Mouse (Mus musculus) Patski (cell line): ENCODE data around the gene Ufc1. TPM values are rescaled to one million over a fixed set of nuclear protein-coding genes. Genes with fewer than 3 reads are reported as not detected.

ENCODE experiments used
- ATAC-seq: fragments of 100-300 bp; one replicate; pipeline ENCODE4 v1.8.0; 2021
- CTCF ChIA-PET: fragments of 350-600 bp; sonication (Branson Sonifier 250); formaldehyde crosslinking; loops from one replicate; lab custom pipeline; 2022; ENCODE audit warnings: inconsistent platforms; lab: Charles Lee
- POLR2A ChIA-PET: fragments of 350-600 bp; sonication (Branson Sonifier 250); formaldehyde crosslinking; loops from one replicate; lab custom pipeline; 2022; ENCODE audit warnings: antibody characterized with exemption, inconsistent platforms; lab: Charles Lee
- DNase-seq: peaks from one replicate; pipeline ENCODE4 v3.0.0-alpha.2; 2011; ENCODE audit warnings: low read depth, low spot score
- H3K27me3 ChIP-seq: fragments of 371-371 bp; one replicate; pipeline ENCODE4 v1.5.1; 2021
- CTCF ChIP-seq: fragments of 100-300 bp; IDR thresholded peaks from one replicate; pipeline ENCODE4 v1.5.1; 2021
- in situ Hi-C: fragments of 300-500 bp; cut with MboI; formaldehyde crosslinking; loops from 3 replicates; pipeline ENCODE4 v1.11.1; 2018; ENCODE audit warnings: low pct_unique_long_range_greater_than_20kb, mixed read lengths
- polyA plus RNA-seq: library from polyadenylated mRNA; unstranded; gene quantifications from one replicate; pipeline ENCODE4 v1.2.3, GENCODE M21; 2021

Gene Ufc1
- polyA plus RNA-seq, 1 experiment from 2014 or later = 117 TPM

DNA sequence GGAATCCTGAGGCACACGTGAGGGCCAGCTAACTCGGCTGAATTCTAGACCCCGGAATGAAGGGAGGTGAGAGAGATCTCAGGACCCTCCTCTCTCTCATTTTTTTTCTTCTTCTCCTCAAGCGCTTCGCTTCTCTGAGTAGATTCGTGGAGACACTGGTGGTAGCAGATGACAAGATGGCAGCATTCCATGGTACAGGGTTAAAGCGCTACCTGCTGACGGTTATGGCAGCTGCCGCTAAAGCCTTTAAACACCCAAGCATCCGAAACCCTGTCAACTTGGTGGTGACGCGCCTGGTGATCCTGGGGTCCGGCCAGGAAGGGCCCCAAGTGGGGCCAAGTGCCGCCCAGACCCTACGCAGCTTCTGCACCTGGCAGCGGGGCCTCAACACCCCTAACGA, 42.4 kb downstream of the Ufc1 start:
- no peak for ATAC-seq
- TF ChIP-seq CTCF = no peak
- H3K27me3 ChIP-seq = no peaks in the 10 kb centered on the region
- DNase-seq = no peak
- CTCF ChIA-PET = interaction anchor here (1.0 to 2.2 kb wide), 4 partner anchors 10 to 32 kb away, joined by 3 to 7 read pairs (median 6); partner anchors contain the start of gene Ppox
- POLR2A ChIA-PET = interaction anchor here (0.6 to 1.9 kb wide), 5 partner anchors 11 to 30 kb away, joined by 3 to 6 read pairs (median 5); partner anchors contain the start of genes B4galt3 and Fcer1g
- in situ Hi-C loops = loop anchor here (25.0 kb wide), 1 partner anchor 365 kb away; the partner anchor contains the start of genes Dusp12 and Gm26620

DNA sequence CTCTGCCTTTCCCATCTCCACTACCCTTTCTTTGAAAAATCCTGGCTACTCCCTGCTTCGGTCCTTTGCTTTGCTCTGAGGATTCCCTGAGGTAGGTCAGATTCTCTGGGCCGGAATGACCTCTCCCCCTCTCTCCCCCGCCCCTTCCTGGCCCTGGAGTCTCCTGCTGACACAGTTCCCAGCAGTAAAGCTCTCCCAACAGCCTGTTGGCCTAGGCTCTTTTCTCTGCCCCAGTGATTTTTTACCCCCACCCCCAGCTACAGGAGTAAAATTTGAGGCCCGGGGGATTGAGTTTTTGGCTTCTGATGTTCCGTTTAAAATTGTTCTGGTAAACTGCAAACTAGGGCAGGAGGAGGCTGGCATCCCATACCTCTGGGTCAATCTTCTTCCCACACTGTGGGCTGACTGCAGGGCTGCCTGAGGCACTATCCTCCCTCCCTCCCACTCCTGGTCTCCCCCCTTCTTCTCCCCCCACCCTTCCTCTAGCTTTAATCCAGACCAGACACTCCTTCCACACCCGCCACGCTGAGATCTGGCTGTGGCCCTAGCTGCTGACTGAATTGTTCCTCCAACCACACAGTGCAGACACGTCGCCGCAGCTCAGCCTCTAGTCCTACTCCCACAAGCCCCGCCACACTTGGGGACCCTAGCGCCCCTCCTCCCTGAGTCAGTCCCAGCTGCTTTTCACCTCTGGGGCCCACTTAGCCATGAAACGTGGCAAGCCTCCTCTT, 43.1 kb downstream of the Ufc1 start:
- ATAC-seq (no peak), DNase-seq (no peak)
- in situ Hi-C loops = loop anchor here (25.0 kb wide), 1 partner anchor 364 kb away; the partner anchor contains the start of genes Dusp12 and Gm26620
- no peak for TF ChIP-seq CTCF
- ChIA-PET POLR2A (interaction anchor here (0.6 to 1.9 kb wide), 5 partner anchors 12 to 29 kb away, joined by 3 to 6 read pairs (median 5); partner anchors contain the start of genes B4galt3 and Fcer1g), CTCF (interaction anchor here (0.9 to 2.2 kb wide), 6 partner anchors 11 to 140 kb away, joined by 3 to 7 read pairs (median 5); partner anchors contain the start of gene Ppox)
- no peaks in the 10 kb centered on the region for H3K27me3 ChIP-seq

DNA sequence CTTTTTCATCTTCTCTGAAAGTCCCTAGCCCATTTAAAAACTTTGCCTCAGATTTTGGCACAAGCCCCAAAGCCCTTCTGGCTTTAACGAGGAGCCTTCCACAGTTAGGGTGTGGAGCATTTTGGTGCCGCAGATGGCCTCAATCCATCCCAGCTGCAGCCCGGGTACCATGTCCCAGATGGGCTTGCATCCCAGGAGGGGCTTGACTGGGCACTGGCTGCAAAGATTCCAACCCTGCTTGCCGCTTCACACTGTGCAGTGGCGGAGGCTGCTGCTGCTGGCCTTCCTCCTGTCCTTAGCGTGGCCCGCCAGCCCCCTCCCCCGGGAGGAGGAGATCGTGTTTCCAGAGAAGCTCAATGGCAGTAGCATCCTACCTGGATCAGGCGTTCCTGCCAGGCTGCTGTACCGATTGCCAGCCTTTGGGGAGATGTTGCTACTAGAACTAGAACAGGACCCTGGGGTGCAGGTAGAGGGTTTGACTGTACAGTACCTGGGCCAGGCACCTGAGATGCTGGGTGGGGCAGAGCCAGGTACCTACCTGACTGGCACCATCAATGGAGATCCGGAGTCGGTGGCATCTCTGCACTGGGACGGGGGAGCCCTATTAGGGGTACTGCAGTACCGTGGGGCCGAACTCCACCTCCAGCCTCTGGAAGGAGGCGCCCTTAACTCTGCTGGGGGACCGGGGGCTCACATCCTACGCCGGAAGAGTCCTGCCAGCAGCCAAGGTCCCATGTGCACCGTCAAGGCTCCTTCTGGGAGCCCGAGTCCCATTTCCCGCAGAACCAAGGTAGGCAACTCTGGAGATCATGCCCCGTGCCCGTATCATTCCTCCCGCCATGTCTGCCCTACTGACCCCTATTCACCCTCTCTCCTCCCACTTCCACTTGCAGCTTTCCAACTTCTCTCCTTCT, 43.9 kb downstream of the Ufc1 start, which contains the start of gene Ndufs2:
Ndufs2 (minus strand) TSS at position 709 of the 914 bp plus-strand sequence.
- H3K27me3 ChIP-seq = no peaks in the 10 kb centered on the region
- POLR2A ChIA-PET = interaction anchor here (0.6 to 1.9 kb wide), 3 partner anchors 17 to 120 kb away, joined by 3 to 5 read pairs (median 5); partner anchors contain the start of genes B4galt3 and Fcer1g
- in situ Hi-C loops = loop anchor here (25.0 kb wide), 1 partner anchor 364 kb away; the partner anchor contains the start of genes Dusp12 and Gm26620
- DNase-seq (no peak), ATAC-seq (no peak)
- CTCF ChIA-PET = interaction anchor here (0.7 to 2.2 kb wide), 7 partner anchors 12 to 139 kb away, joined by 3 to 7 read pairs (median 4); partner anchors contain the start of gene Ppox
- no peak for TF ChIP-seq CTCF

DNA sequence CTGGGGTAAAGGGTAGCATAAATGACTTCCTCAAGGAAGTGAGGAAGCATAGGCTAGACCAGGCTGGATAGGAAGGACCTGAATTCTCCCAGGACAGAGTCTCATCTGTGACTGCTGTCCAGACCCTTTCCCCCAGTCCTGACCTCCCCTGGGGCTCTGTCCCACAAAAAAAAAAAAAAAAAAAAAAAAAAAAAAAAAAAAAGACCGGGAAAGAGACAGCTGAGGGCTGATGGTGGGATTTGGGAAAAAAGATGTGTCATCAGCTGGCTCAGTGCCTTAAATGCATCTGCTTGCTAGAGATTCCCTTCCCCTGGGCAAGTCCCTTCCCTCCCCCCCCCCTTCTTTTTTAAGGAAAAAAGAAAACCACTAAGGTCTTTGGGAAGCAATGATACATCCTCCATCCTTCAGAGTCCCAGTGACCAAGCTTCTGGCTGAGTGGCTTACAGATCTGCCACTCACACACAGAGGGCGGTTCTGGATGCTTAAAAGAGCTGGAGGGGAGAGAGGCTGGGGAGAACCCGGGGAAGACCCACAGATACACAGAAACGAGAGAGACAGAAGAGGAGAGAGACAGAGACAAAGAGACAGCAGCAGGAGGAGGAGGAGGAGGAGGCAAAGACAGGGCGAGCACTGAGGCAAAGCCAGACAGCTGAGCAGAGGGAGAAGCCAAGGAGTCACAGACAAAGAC, 44.8 kb downstream of the Ufc1 start, which contains the start of gene Adamts4:
Adamts4 (plus strand) TSS at position 509 of the 688 bp plus-strand sequence.
- peak; percentile 48 for ATAC-seq
- no peak for TF ChIP-seq CTCF
- ChIA-PET POLR2A (interaction anchor here (0.6 kb wide), 1 partner anchor 60 kb away, joined by 7 read pairs; no protein-coding TSS in a partner anchor), CTCF (interaction anchor here (0.7 to 1.1 kb wide), 2 partner anchors 12 to 131 kb away, joined by 3 read pairs; no protein-coding TSS in a partner anchor)
- DNase-seq = peak; percentile 68
- in situ Hi-C loops = loop anchor here (25.0 kb wide), 1 partner anchor 363 kb away; the partner anchor contains the start of genes Dusp12 and Gm26620
- H3K27me3 ChIP-seq = no peaks in the 10 kb centered on the region

DNA sequence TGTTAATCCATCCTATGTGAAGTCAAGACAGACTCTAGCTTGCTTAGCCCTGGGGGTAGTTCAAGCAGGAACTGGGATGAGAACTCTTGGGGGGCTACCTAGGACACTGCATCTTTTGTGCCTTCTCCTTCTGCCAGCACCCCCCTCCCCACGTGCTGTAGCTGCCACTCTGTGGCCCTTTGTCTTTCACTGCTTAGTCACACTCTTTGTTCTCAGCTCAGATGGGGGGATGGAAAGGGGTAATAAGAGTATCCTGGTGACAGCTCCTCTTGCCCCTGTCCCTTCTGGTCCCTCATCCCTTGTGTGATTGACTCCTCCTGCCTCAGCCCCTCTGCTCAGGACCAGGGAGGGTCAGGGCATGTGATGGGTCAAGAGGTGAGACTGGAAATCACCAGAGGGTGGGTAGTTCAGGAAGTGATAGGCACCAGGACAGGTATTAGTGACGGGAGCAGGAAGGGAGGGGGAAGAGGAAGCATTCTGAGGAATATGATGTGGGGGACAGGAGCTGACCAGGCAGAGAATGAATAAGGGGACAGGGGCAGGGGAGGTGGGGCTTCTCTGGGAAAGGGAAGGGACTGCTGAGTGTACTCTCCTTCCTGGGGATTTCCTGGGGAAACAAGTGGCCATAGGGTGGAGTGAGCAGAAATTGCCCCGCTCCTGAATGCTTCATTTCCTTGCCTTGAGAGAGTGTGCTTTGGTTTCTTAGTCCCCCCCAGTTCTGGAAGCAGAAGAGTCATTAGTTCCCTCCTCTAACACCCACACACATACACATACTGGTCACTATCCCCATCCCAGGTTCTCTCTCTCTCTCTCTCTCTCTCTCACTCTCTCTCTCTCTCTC, 46.2 kb downstream of the Ufc1 start:
- no peak for ATAC-seq
- TF ChIP-seq CTCF = no peak
- ChIA-PET POLR2A (interaction anchor here (1.0 to 1.6 kb wide), 3 partner anchors 21 to 137 kb away, joined by 3 to 5 read pairs (median 4); partner anchors contain the start of gene B4galt3), CTCF (interaction anchor here (0.9 to 1.2 kb wide), 2 partner anchors 9 to 16 kb away, joined by 3 read pairs; no protein-coding TSS in a partner anchor)
- in situ Hi-C loops = no loop called here
- H3K27me3 ChIP-seq = no peaks in the 10 kb centered on the region
- DNase-seq = no peak

DNA sequence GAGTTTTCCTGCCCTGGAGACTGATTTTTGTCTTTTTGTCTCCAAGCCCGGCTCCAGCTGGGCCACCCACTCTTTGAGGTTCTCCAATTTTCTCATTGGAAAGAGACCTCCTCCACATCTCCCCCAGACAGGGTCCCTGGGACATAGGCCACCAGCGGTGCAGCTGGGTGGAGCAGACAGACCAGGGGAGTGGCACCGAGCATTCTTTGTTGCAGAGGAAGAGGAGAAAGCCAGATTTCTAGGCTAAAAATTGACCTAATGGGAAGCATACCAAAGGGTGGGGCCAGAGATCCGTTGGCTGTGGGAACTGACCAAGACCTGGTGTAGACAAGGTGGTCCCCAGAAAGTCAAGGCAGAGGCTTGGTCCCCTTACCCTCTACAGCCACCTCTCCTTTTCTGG, 46.9 kb downstream of the Ufc1 start:
- DNase-seq = no peak
- in situ Hi-C loops = no loop called here
- no peak for TF ChIP-seq CTCF
- no peak for ATAC-seq
- ChIA-PET POLR2A (interaction anchor here (1.0 to 1.6 kb wide), 3 partner anchors 22 to 137 kb away, joined by 3 to 5 read pairs (median 4); partner anchors contain the start of gene B4galt3), CTCF (interaction anchor here (0.9 to 1.3 kb wide), 3 partner anchors 10 to 15 kb away, joined by 3 read pairs; no protein-coding TSS in a partner anchor)
- H3K27me3 ChIP-seq = no peaks in the 10 kb centered on the region

DNA sequence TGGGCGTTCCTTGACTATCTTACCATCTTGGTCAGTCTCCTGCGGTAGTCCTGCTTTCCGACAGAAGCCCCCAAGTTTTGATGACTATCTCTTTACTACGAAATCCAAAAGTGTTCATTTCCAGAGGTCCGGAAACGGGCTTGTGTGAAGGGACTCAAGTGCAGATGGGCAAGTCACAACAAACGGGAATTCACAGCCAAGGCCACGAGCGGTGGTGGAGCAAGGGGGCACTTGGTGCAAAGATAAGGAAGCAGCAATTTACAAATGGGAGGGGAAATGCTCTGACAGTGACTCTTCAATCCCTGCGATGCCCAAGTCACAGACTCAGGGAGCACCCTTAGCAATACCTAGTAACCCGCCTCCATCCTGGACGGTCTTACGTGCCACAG, 47.4 kb downstream of the Ufc1 start:
- no peak for TF ChIP-seq CTCF
- ChIA-PET POLR2A (interaction anchor here (1.0 to 1.6 kb wide), 2 partner anchors 22 to 80 kb away, joined by 4 to 5 read pairs; partner anchors contain the start of gene B4galt3), CTCF (interaction anchor here (0.9 to 1.3 kb wide), 3 partner anchors 10 to 13 kb away, joined by 3 to 4 read pairs (median 3); no protein-coding TSS in a partner anchor)
- ATAC-seq (no peak), DNase-seq (no peak)
- no peaks in the 10 kb centered on the region for H3K27me3 ChIP-seq
- in situ Hi-C loops = no loop called here
